Mouse (Mus musculus) neutrophil, adult 5-6 weeks (primary cell): ENCODE measurements around the gene Ppard. TPM values are rescaled to one million over a fixed set of nuclear protein-coding genes. Genes with fewer than 3 reads are reported as not detected.
A peak's percentile ranks its signal among the peaks of the same experiment; 100 is the strongest.

Source experiments
- ATAC-seq: fragments of 151-379, 151-347 bp; 2 replicates; pipeline ENCODE4 v1.8.0; 2017; ENCODE audit warnings: mild to moderate bottlenecking, moderate TSS enrichment; ENCODE audit not compliant: insufficient number of reproducible peaks, poor library complexity, low FRiP score, severe bottlenecking; ENCODE audit errors: extremely low read depth
- total RNA-seq: library from RNA; stranded (forward); fragments of 200-1000 nt; gene quantifications from 2 replicates; pipeline ENCODE4 v1.2.3, GENCODE M21; 2017

Ppard gene
- 12.6 and 19.4 TPM in 2 replicates for total RNA-seq

- peak; percentile 96 for ATAC-seq
These were observed at the start of gene Ppard for GRCm38 (mm10) chr17:28232475-28233060. Gene Ppard (plus strand): TSS chr17:28232700.

GRCm38 (mm10) chr17:28184971-28185638, 47.4 kb upstream of the Ppard start:
- no peak for ATAC-seq

GRCm38 (mm10) chr17:28188313-28188712, 44.2 kb upstream of the Ppard start:
- ATAC-seq, result no peak

- no peak for ATAC-seq
These were observed 39.7 kb upstream of the Ppard start for GRCm38 (mm10) chr17:28192754-28193153.

GRCm38 (mm10) chr17:28193559-28193958, 38.9 kb upstream of the Ppard start:
- no peak for ATAC-seq

- no peak for ATAC-seq
These were observed 37.5 kb upstream of the Ppard start for GRCm38 (mm10) chr17:28195033-28195432.

- ATAC-seq, result no peak
These were observed 34.9 kb upstream of the Ppard start for GRCm38 (mm10) chr17:28197646-28198045.

- no peak for ATAC-seq
These were observed 30.5 kb upstream of the Ppard start for GRCm38 (mm10) chr17:28201982-28202381.

GRCm38 (mm10) chr17:28204052-28204720, 28.3 kb upstream of the Ppard start:
- ATAC-seq, result peak; percentile 64; the same call in 1 of the 2 replicates

GRCm38 (mm10) chr17:28205443-28205842, 27.1 kb upstream of the Ppard start:
- ATAC-seq, result no peak

GRCm38 (mm10) chr17:28207092-28207491, 25.4 kb upstream of the Ppard start:
- ATAC-seq, result no peak

GRCm38 (mm10) chr17:28207591-28208313, 24.7 kb upstream of the Ppard start, which contains the start of gene Def6:
Gene Def6 (plus strand): TSS chr17:28207778.
- peak; percentile 63 for ATAC-seq

- no peak for ATAC-seq
These were observed 24.2 kb upstream of the Ppard start for GRCm38 (mm10) chr17:28208314-28208612.

- ATAC-seq, result peak; percentile 20; the same call in 1 of the 2 replicates
These were observed 22.9 kb upstream of the Ppard start for GRCm38 (mm10) chr17:28209457-28210110.

GRCm38 (mm10) chr17:28211921-28212341, 20.6 kb upstream of the Ppard start:
- peak; percentile 57 for ATAC-seq

GRCm38 (mm10) chr17:28212391-28212790, 20.1 kb upstream of the Ppard start:
- no peak for ATAC-seq

- ATAC-seq, result no peak
These were observed 19.3 kb upstream of the Ppard start for GRCm38 (mm10) chr17:28213236-28213635.

- no peak for ATAC-seq
These were observed 15.7 kb upstream of the Ppard start for GRCm38 (mm10) chr17:28216791-28217190.
